Mouse (Mus musculus) layer of hippocampus, postnatal 25 days (tissue): ENCODE data around the gene Gm21188. TPM values are rescaled to one million over a fixed set of nuclear protein-coding genes. Genes with fewer than 3 reads are reported as not detected.
A peak's percentile ranks its signal among the peaks of the same experiment; 100 is the strongest.
"Not testable (repeated sequence)": the region's sequence is repeated elsewhere in the genome, so short reads cannot be mapped to it uniquely, and the experiment has no call there.

ENCODE experiments used
- DNase-seq, 2 experiments: peaks; one replicate each; pipeline ENCODE4 v3.0.0; 2022; ENCODE audit warnings: mixed read lengths in 2 of 2, low spot score in 1 of 2; ENCODE audit errors: extremely low spot score in 1 of 2
- total RNA-seq, 2 experiments: library from RNA; stranded (reverse); gene quantifications; 2 replicates each; pipeline ENCODE4 v1.2.3; 2021

The Gm21188 gene
- total RNA-seq: not detected

GRCm38 (mm10) chr13:120052085-120052484, at the start of gene Gm21188:
Gene Gm21188 (minus strand): TSS chr13:120052194.
- DNase-seq: not testable (repeated sequence)

- not testable (repeated sequence) for DNase-seq
Measured at GRCm38 (mm10) chr13:120099327-120099726, 47.3 kb upstream of the Gm21188 start.

DNA sequence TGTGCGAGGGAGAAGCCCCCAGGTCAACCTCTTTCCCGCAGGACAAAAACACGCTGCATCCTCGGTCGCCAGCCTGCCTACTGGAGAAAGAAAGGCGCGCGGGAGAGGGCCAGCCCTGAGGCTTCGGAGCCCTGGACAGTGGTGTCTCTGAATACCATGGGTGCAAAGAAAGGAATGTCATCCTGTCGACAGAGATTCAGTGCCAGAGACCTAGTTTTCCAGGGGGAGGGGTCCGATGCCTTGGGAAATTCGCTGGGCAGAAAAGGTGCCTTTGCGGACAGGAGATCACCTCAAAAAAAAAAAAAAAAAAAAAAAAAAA, 44.9 kb upstream of the Gm21188 start:
- DNase-seq: not testable (repeated sequence)

DNA sequence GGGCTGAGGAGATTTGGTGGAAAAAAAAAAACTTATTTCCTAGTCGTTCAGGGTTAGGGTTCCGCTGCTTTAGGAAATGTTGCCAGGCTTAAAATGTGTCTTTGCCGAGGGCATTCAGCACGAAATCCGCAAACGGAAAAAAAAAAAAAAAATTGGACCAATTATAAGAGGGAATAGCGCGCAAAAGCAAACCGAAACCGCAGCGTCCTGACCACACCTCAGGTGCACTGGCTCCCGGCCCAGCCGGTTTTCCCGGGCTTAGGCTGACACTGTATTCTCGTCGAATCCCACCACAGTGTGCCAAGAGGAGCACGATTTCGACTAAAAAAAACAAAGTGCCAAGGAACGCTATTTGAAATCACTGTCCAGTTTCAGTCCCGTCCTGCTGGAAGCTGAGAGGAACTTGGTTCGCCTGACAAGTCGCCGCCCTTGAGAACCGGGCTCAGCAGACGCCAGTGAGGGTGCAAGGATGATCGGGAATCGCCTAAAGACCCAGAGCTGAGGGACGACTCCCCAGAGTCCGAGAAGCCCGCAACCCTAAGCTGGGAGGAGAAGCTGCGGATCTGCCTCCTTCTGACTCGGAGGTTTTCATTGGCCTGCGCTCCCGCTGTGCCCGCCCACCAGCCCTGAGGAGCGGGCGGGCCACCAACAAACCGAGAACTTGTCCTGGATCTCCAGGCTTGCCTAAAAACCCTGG, 44.4 kb upstream of the Gm21188 start:
- not testable (repeated sequence) for DNase-seq

DNA sequence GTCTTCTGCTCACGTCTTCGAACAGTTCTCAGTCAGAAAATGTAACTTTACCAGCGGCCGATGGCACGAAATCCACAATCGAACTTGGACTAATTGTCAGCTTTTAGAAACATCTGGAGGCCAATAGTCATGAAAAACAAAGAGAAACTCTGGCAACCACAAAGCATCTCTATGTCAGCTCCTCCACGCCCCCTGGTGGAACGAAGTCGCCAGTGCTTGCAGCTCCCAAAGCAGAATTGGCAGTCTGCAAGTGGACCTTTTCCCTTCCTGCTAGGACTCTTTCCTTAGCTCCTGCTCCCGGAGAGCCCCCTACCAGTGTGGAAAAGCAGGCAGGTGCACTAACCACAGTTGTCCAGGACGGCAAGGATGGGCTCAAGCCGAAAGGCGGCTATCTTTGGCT, 41.0 kb upstream of the Gm21188 start:
- DNase-seq: not testable (repeated sequence)

DNA sequence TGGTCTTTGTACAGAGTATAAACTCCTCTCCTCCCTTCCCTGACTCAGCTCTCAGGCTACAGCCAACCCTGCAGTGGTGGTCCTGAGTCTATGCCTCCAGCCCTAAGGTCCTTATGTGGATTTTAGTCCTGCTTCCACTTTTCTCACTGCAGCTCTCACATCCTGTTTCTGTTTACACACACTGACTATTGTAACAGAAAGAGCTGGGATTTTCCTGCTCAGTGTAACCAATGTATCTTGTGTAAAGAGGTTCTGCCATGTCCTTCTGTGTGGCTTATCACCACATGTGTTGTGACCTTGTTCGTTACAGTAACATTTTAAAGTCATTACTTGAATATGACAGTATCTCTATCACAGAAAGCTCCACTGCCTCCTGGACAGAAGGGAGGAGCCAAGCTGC, 27.6 kb upstream of the Gm21188 start:
- DNase-seq: not testable (repeated sequence)

- not testable (repeated sequence) for DNase-seq
Measured at GRCm38 (mm10) chr13:120070878-120071277, 18.9 kb upstream of the Gm21188 start.

GRCm38 (mm10) chr13:120070012-120070598, 18.1 kb upstream of the Gm21188 start:
- DNase-seq: not testable (repeated sequence)

DNA sequence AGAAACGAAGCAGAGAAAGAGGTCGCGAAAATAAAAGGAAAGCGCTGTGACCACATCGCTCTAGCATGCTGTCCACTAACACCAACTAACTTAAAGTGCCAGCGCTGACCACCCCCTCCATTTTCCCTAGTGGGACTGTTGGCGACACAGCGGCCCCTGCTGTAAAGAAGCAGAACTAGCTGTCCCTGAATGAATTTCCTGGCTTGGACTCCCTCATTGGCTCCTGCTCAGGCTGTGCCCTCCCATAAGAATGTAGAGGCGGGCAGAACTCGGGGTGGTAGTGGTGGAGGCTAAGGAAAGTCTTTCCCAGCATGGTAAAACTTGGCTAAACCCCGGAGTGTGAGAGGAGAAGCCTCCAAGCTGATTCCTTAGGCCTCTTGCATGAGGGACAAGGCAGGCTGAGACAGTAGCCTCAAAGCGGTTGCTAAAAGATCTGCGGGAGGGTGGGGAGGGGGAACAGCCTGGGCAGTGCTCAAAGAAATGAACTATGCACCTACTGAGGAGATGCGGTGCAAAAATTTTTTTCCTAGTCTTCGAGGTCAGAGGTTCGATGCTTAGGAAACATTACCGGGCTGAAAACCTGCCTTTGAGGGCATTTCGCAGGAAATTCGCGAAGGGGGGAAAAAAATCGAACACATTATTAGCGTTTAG, 11.6 kb upstream of the Gm21188 start:
- not testable (repeated sequence) for DNase-seq

- not testable (repeated sequence) for DNase-seq
Measured at GRCm38 (mm10) chr13:120062903-120063302, 10.9 kb upstream of the Gm21188 start.

DNA sequence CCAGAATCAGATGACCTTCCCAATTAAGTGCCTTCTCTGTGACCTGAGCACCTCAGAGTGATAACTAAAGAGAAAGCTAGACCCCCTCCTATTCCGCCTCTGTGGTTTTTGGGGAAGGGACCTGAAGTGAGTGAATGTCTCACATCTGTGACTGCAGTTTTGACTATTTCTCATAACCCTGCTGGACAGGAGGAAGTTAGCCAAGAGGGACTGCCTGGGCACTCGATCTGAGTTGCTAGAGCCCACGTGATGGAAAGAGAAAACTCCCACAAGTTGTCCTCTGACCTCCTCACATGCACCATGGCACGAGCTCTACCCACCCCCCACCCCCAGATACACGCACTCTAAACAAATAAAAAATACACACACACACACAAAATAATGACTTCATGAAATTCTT, 3.4 kb downstream of the Gm21188 start:
- not testable (repeated sequence) for DNase-seq

GRCm38 (mm10) chr13:120048186-120048585, 3.8 kb downstream of the Gm21188 start:
- not testable (repeated sequence) for DNase-seq

DNA sequence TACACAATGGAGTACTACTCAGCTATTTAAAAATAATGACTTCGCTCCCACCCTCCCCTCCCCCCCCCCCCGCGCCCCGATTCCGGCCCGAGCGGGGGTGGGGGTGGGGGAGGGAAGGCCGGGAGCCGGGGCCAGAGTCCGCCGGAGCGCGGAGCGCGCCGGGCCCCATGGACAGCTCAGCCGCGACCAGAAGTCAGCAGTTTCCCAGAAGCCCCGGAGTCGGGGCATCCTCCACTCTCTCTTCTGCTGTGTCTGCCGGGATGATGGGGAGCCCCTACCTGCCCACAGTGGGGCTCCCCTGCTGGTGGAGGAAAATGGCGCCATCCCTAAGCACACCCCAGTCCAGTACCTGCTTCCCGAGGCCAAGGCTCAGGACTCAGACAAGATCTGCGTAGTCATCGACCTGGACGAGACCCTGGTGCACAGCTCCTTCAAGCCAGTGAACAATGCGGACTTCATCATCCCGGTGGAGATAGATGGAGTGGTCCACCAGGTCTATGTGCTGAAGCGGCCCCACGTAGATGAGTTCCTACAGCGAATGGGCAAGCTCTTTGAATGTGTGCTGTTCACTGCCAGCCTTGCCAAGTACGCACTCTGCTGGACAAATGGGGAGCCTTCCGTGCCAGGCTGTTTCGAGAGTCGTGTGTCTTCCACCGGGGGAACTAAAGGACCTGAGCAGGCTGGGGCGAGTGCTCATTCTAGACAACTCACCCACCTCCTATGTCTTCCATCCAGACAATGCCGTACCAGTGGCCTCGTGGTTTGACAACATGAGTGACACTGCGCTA, 5.4 kb downstream of the Gm21188 start:
- DNase-seq: not testable (repeated sequence)

DNA sequence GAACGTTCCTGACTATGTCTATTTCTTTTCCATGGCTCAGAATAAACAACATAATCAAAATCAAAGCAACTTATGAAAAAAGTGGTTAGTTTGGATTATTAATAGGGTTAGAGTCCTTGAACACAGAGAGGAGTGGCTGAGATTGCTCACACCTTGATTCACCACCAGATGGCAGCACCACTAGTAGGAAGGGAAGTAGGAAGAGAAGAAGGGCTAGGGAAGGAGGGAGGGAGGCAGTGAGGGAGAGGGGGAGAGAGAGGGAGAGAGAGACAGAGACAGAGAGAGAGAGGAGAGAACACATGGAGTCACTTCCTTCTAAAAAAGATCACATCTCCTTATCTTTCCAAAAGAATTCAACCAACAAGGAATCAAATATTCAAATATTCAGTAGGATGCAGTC, 10.8 kb downstream of the Gm21188 start:
- peak in 1 of 2 experiments; percentile 60 for DNase-seq

GRCm38 (mm10) chr13:120037881-120038280, 14.1 kb downstream of the Gm21188 start:
- not testable (repeated sequence) for DNase-seq

- DNase-seq: peak in 1 of 2 experiments; percentile 21
Measured at GRCm38 (mm10) chr13:120036577-120037115, 15.3 kb downstream of the Gm21188 start.

DNA sequence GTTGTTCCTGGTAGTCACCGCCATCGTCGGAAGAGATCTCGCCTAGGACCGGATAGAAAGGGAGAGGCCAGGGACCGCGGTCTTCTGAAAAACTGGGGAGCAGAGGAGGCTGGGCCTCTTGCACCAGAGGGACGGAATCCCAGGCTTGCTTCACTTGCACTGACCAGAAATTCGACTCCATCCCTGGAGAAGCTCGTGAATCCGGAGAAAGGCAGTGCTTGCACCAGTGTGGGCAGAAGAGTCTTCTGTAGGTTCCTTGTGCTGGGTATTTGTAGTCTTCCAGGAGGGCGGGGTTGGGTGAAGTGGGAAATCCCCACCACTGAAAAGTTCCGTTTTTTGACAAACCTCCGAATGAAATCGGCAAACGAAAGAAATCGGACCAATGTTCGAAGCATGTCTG, 16.8 kb downstream of the Gm21188 start:
- DNase-seq: peak in 1 of 2 experiments; percentile 42

DNA sequence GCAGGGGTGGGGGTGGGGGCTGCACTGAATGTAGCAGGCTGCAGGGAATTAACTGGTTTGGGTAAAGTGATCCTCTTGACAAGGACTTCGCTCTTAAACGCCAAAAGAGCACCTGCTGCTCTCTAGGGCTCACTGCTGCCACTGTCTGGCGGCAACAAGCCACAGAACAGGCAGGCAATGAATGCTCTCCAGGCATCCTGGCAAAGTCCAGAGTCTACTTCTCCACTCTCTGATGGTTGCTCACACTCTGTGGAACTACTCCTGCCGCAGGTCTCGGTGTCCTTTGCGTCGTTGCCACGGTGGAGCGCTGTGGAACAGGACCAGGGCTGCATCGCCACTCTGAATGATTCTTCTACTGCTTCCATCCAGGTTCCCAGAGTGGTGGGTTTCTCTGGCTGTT, 17.4 kb downstream of the Gm21188 start:
- DNase-seq: not testable (repeated sequence)

DNA sequence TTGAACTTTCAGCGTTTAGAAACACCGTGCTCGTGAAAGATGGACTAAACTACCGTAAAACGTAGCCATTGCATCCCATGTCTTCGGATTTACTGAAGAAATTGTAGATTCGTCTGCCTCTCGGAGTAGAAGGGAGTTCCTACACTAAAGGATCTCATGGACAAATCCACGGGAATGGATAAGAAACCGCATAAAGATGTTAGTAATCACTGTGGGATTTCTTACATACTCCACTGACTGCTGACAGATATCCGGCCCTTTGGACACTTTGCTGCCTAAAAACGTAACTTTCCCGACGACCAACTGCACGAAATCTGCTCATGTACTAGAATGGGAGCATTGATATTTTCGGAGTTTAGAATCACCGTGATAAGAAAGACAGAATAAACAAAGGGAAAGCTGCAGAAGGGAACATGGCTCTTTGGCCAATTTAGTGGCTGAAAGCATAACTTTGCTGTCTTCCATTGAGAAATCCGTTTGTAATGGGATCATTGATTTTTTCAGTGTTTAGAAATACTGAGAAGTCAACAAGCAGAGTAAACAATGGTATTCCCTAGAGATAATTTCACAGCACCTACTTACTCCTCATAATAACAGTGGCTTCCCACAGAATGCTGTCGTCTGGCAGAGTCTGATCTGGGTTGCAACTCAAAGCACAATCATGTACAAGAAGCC, 18.3 kb downstream of the Gm21188 start:
- peak; percentile 56 to 65 for DNase-seq

GRCm38 (mm10) chr13:120031676-120032075, 20.3 kb downstream of the Gm21188 start:
- DNase-seq: peak; percentile 47 to 65
